Mouse (Mus musculus) erythroblast, embryonic 14.5 days (primary cell): ENCODE data around the gene Cphx3.
"Not testable (repeated sequence)": the region's sequence is repeated elsewhere in the genome, so short reads cannot be mapped to it uniquely, and the experiment has no call there.

Experiments
- GATA1 ChIP-seq: IDR thresholded peaks from 2 replicates; pipeline ENCODE4 v1.6.1; 2012; ENCODE audit warnings: low read length, inconsistent platforms, mixed read lengths
- TAL1 ChIP-seq: IDR thresholded peaks from 3 replicates; pipeline ENCODE4 v1.6.1; 2012; ENCODE audit warnings: low read length, inconsistent platforms, mixed read lengths

- TF ChIP-seq TAL1, GATA1: not testable (repeated sequence)
Measured at GRCm38 (mm10) chr14:26197851-26198250, 115.8 kb downstream of the Cphx3 start.
